ENCODE assay signal across 24 mouse cellular contexts in the genomic region with DNA sequence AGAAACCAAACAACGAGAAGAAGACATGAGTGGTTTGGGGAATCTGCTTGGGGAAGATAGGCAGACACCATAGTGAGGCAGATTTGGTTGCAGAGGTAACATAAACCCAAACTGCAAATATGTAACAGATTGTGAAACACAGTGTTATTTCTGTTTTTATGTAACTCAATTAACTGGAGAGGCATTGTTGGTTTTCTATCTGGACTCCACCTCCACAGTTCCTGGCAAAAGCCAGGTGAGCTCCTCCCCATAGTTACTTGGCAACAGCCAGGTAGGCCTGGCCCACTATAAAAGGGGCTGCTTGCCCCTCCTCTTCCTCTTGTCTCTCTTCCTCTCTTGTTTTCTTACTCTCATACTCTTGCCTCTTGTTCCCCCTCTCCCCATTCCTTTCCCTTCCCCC. TPM values are rescaled to one million over a fixed set of nuclear protein-coding genes. Genes with fewer than 3 reads are reported as not detected.
DNase-seq lines count a peak whose midpoint lies in the region; ATAC-seq and TF ChIP-seq lines count a peak whose summit lies in the region.
"Had no signal": no experiment of that assay in that cellular context is flagged by ENCODE, and none has a peak within 500 bp of the region (broad histone marks: within the 10 kb centered on the region; RNA-seq: fewer than 3 reads in every experiment).

No protein-coding gene starts in this region.

- TF ChIP-seq POLR2A in kidney, adult 2 months (IDR thresholded peaks at IDR 0.05; ENCODE audit: low read depth, low read length): no peak

- ATAC-seq in kidney, embryonic 15.5 days (replicated peaks; ENCODE audit: low FRiP score): no peak
- ATAC-seq: forebrain, embryonic 14.5 days; forebrain, embryonic 16.5 days had no signal

- peaks cover 6% of the 10 kb centered on the region; the same call in 1 of the 2 replicates for H3K4me1 ChIP-seq in kidney, adult 2 months (ENCODE audit: control insufficient read depth, insufficient read depth, low read length)
- H3K4me1 ChIP-seq in kidney, embryonic 15.5 days: peaks cover under 1% of the 10 kb centered on the region; the same call in 1 of the 2 replicates
- H3K4me1 ChIP-seq: embryonic facial prominence, embryonic 13.5 days; embryonic facial prominence, embryonic 15.5 days; forebrain, embryonic 12.5 days had no signal

- no peak overlapping the region for H3K9ac ChIP-seq in kidney, embryonic 15.5 days
- H3K9ac ChIP-seq: embryonic facial prominence, embryonic 13.5 days; embryonic facial prominence, embryonic 15.5 days; forebrain, embryonic 12.5 days had no signal

- WGBS in kidney, adult 2 months: 66% methylated on average over 1 of the region's 1 CpGs
- WGBS in kidney, embryonic 15.5 days: 74% methylated on average over 1 of the region's 1 CpGs

- no peaks in the 10 kb centered on the region for H3K27me3 ChIP-seq in kidney, adult 2 months (replicated peaks; ENCODE audit: control insufficient read depth, insufficient read depth, low read length)
- no peaks in the 10 kb centered on the region for H3K27me3 ChIP-seq in kidney, embryonic 15.5 days
- H3K27me3 ChIP-seq: embryonic facial prominence, embryonic 13.5 days; embryonic facial prominence, embryonic 15.5 days; forebrain, embryonic 12.5 days had no signal

- no peaks in the 10 kb centered on the region for H3K36me3 ChIP-seq in kidney, adult 2 months (ENCODE audit: control insufficient read depth, insufficient read depth, low read length)
- H3K36me3 ChIP-seq in kidney, embryonic 15.5 days: no peaks in the 10 kb centered on the region
- H3K36me3 ChIP-seq: embryonic facial prominence, embryonic 13.5 days; embryonic facial prominence, embryonic 15.5 days; forebrain, embryonic 10.5 days; forebrain, embryonic 12.5 days had no signal

- no peak overlapping the region for H3K27ac ChIP-seq in kidney, adult 2 months (ENCODE audit: insufficient read depth, low read depth, low read length)
- H3K27ac ChIP-seq in kidney, embryonic 15.5 days: no peak overlapping the region
- H3K27ac ChIP-seq: embryonic facial prominence, embryonic 13.5 days; embryonic facial prominence, embryonic 15.5 days; forebrain, embryonic 10.5 days; forebrain, embryonic 12.5 days had no signal

- H3K4me3 ChIP-seq in kidney, adult 2 months (ENCODE audit: insufficient read depth, low read depth, low read length): no peak overlapping the region
- no peak overlapping the region for H3K4me3 ChIP-seq in kidney, embryonic 15.5 days (replicated peaks)
- H3K4me3 ChIP-seq: embryonic facial prominence, embryonic 13.5 days; embryonic facial prominence, embryonic 15.5 days; erythroblast, embryonic 14.5 days; forebrain, embryonic 10.5 days; forebrain, embryonic 12.5 days had no signal

- no peak overlapping the region for H3K4me2 ChIP-seq in kidney, embryonic 15.5 days
- H3K4me2 ChIP-seq: embryonic facial prominence, embryonic 13.5 days; embryonic facial prominence, embryonic 15.5 days; forebrain, embryonic 12.5 days had no signal

- DNase-seq in kidney, adult 2 months: peak; percentile 72
- no peak for DNase-seq in kidney, postnatal 4 days
- DNase-seq in kidney, adult 9 months: peak; percentile 51
- DNase-seq: adrenal gland, adult 2 months; adrenal gland, postnatal 10 days; adrenal gland, postnatal 25 days; cerebellum, adult 11 months; cerebellum, adult 18-20 months; cerebellum, adult 8-10 months; cerebellum, adult 9-11 months; cerebellum, postnatal 14 days; cerebellum, postnatal 36 days; embryo, embryonic 11 days had no signal

- no peak for TF ChIP-seq CTCF in kidney, adult 2 months (conservative IDR thresholded peaks at IDR 0.05; ENCODE audit: insufficient read depth, insufficient read length, low read depth, low read length)

- no peaks in the 10 kb centered on the region for H3K9me3 ChIP-seq in kidney, embryonic 15.5 days (replicated peaks)
- H3K9me3 ChIP-seq: embryonic facial prominence, embryonic 13.5 days; embryonic facial prominence, embryonic 15.5 days; forebrain, embryonic 10.5 days; forebrain, embryonic 12.5 days had no signal

RNA-seq across cellular contexts. Expression of a gene that starts 5.2 kb away (rescaled TPM):
- 46.3 and 52.4 TPM in 2 replicates for polyA plus RNA-seq in kidney, adult 2 months (2012; rRNA removed)
- 1.5 and 1.6 TPM in 2 replicates for polyA plus RNA-seq in kidney, embryonic 15.5 days (2015; fragmentation: Nextera tagmentation; extraction: Ambion mirVana)
- polyA plus RNA-seq: erythroblast, embryonic 14.5 days had no signal

RNA-seq across cellular contexts. Expression of a gene that starts 24.5 kb away (rescaled TPM):
- polyA plus RNA-seq in kidney, adult 2 months (2012; rRNA removed): 2.8 and 3.6 TPM in 2 replicates
- polyA plus RNA-seq in kidney, embryonic 15.5 days (2015; fragmentation: Nextera tagmentation; extraction: Ambion mirVana): 2.6 and 3.3 TPM in 2 replicates
- polyA plus RNA-seq: C2C12 had no signal

RNA-seq across cellular contexts. Expression of a gene that starts 40.0 kb away (rescaled TPM):
- 0.04 and 0.27 TPM in 2 replicates for polyA plus RNA-seq in kidney, adult 2 months (2012; rRNA removed)
- 0.05 TPM in 1 of 2 replicates, not detected in the other for polyA plus RNA-seq in kidney, embryonic 15.5 days (2015; fragmentation: Nextera tagmentation; extraction: Ambion mirVana)
- polyA plus RNA-seq: brain, embryonic 14.5 days; embryonic facial prominence, embryonic 11.5 days; embryonic facial prominence, embryonic 13.5 days; embryonic facial prominence, embryonic 15.5 days; erythroblast, embryonic 14.5 days; forebrain, embryonic 10.5 days; forebrain, embryonic 12.5 days; forebrain, embryonic 14.5 days; forebrain, embryonic 16.5 days had no signal

Comparison
In these comparisons a context has a peak if more than half of its experiments do, and no peak if none do; other contexts are left out.
1. DNase-seq: peak in kidney, adult 2 months (single experiment) and kidney, adult 9 months (single experiment); none in kidney, postnatal 4 days (0 of 2).
2. RNA of a gene that starts 5.2 kb away (polyA plus RNA-seq): 46.3 to 52.4 TPM in kidney, adult 2 months; 1.5 to 1.6 TPM in kidney, embryonic 15.5 days; every median in the first group is over 10 times any median in the second.